Mouse (Mus musculus): ENCODE results near the gene Gm20765. TPM values are rescaled to one million over a fixed set of nuclear protein-coding genes. Genes with fewer than 3 reads are reported as not detected.
"Not testable (repeated sequence)": the region's sequence is repeated elsewhere in the genome, so short reads cannot be mapped to it uniquely, and the experiment has no call there.

Gene Gm20765
- not detected in 2 replicates for polyA plus RNA-seq (2012; rRNA removed)

- DNase-seq (ENCODE audit: low read depth, low spot score) = not testable (repeated sequence)
- WGBS = no CpG with 5 or more reads among the region's 3 CpGs
These were observed at the start of gene Gm20765 for GRCm38 (mm10) chr10:104185233-104185632. Gm20765 (plus strand) TSS chr10:104185533.

GRCm38 (mm10) chr10:104142687-104143086 lies 42.6 kb upstream of the Gm20765 start, which contains the start of gene Gm21293:
Gm21293 (plus strand) TSS chr10:104142987.
- DNase-seq (ENCODE audit: low read depth, low spot score) = not testable (repeated sequence)
- WGBS = no CpG with 5 or more reads among the region's 3 CpGs

GRCm38 (mm10) chr10:104151197-104151596 lies 34.1 kb upstream of the Gm20765 start, which contains the start of gene Gm6763:
Gm6763 (plus strand) TSS chr10:104151497.
- not testable (repeated sequence) for DNase-seq (ENCODE audit: low read depth, low spot score)
- WGBS = no CpG with 5 or more reads among the region's 3 CpGs

- DNase-seq (ENCODE audit: low read depth, low spot score) = not testable (repeated sequence)
- no CpG with 5 or more reads among the region's 3 CpGs for WGBS
These were observed 25.6 kb upstream of the Gm20765 start, which contains the start of gene Gm8764 for GRCm38 (mm10) chr10:104159706-104160105. Gm8764 (plus strand) TSS chr10:104160006.

- not testable (repeated sequence) for DNase-seq (ENCODE audit: low read depth, low spot score)
- WGBS = no CpG with 5 or more reads among the region's 3 CpGs
These were observed 17.1 kb upstream of the Gm20765 start, which contains the start of gene Gm21304 for GRCm38 (mm10) chr10:104168215-104168614. Gm21304 (plus strand) TSS chr10:104168515.

GRCm38 (mm10) chr10:104176724-104177123 lies 8.6 kb upstream of the Gm20765 start, which contains the start of gene Gm21312:
Gm21312 (plus strand) TSS chr10:104177024.
- no CpG with 5 or more reads among the region's 3 CpGs for WGBS
- DNase-seq (ENCODE audit: low read depth, low spot score) = not testable (repeated sequence)

GRCm38 (mm10) chr10:104193742-104194141 lies 8.4 kb downstream of the Gm20765 start, which contains the start of gene Gm4340:
Gm4340 (plus strand) TSS chr10:104194042.
- WGBS = no CpG with 5 or more reads among the region's 3 CpGs
- DNase-seq (ENCODE audit: low read depth, low spot score) = not testable (repeated sequence)

GRCm38 (mm10) chr10:104209655-104210054 lies 24.3 kb downstream of the Gm20765 start:
- no peak for DNase-seq (ENCODE audit: low read depth, low spot score)
- 73% methylated on average over 1 of the region's 1 CpGs for WGBS

GRCm38 (mm10) chr10:104210268-104210990 lies 25.1 kb downstream of the Gm20765 start:
- DNase-seq (ENCODE audit: low read depth, low spot score) = no peak
- WGBS = 82% methylated on average over 3 of the region's 3 CpGs

GRCm38 (mm10) chr10:104214527-104214926 lies 29.2 kb downstream of the Gm20765 start:
- WGBS = 91% methylated on average over 5 of the region's 5 CpGs
- no peak for DNase-seq (ENCODE audit: low read depth, low spot score)

GRCm38 (mm10) chr10:104220303-104221021 lies 35.1 kb downstream of the Gm20765 start:
- WGBS = 82% methylated on average over 6 of the region's 6 CpGs
- no peak for DNase-seq (ENCODE audit: low read depth, low spot score)

Other genes with a start within 250 kb of the Gm20765 start
- not detected in 2 replicates for gene Gm21293, start 42.5 kb upstream of the Gm20765 start, polyA plus RNA-seq (2012; rRNA removed)
- not detected in 2 replicates for gene Gm6763, start 34.0 kb upstream of the Gm20765 start, polyA plus RNA-seq (2012; rRNA removed)
- gene Gm8764, start 25.5 kb upstream of the Gm20765 start, polyA plus RNA-seq (2012; rRNA removed) = not detected in 2 replicates
- gene Gm21304, start 17.0 kb upstream of the Gm20765 start, polyA plus RNA-seq (2012; rRNA removed) = not detected in 2 replicates
- not detected in 2 replicates for gene Gm21312, start 8.5 kb upstream of the Gm20765 start, polyA plus RNA-seq (2012; rRNA removed)
- gene Gm4340, start 8.5 kb downstream of the Gm20765 start, polyA plus RNA-seq (2012; rRNA removed) = not detected in 2 replicates

Data from large intestine, adult 2 months (tissue).